Mouse (Mus musculus): ENCODE measurements around the gene Pym1.
"Not testable (repeated sequence)": the region's sequence is repeated elsewhere in the genome, so short reads cannot be mapped to it uniquely, and the experiment has no call there.

The Pym1 gene

GRCm38 (mm10) chr10:128747646-128748251 is at the start of gene Pym1:
Gene Pym1 (plus strand): TSS chr10:128747889.
- peak; percentile 68 to 73 for DNase-seq

- no peak for DNase-seq
Measured at GRCm38 (mm10) chr10:128699006-128699405, 48.7 kb upstream of the Pym1 start.

GRCm38 (mm10) chr10:128699611-128700010 is 48.1 kb upstream of the Pym1 start:
- DNase-seq, result no peak

GRCm38 (mm10) chr10:128700712-128701111 is 47.0 kb upstream of the Pym1 start:
- no peak for DNase-seq

- DNase-seq, result no peak
Measured at GRCm38 (mm10) chr10:128702328-128703007, 45.2 kb upstream of the Pym1 start.

- DNase-seq, result no peak
Measured at GRCm38 (mm10) chr10:128703895-128704294, 43.8 kb upstream of the Pym1 start, which contains the start of gene Pmel. Gene Pmel (plus strand): TSS chr10:128704195.

GRCm38 (mm10) chr10:128704491-128705316 is 43.0 kb upstream of the Pym1 start, which contains the start of gene Cdk2:
Gene Cdk2 (minus strand): TSS chr10:128705031.
- DNase-seq, result peak; percentile 86 to 95

GRCm38 (mm10) chr10:128705317-128705693 is 42.4 kb upstream of the Pym1 start:
- DNase-seq, result peak in 1 of 2 experiments; percentile 11

- not testable (repeated sequence) for DNase-seq
Measured at GRCm38 (mm10) chr10:128711318-128711717, 36.4 kb upstream of the Pym1 start.

- DNase-seq, result no peak
Measured at GRCm38 (mm10) chr10:128715559-128716537, 31.8 kb upstream of the Pym1 start.

GRCm38 (mm10) chr10:128725466-128725865 is 22.2 kb upstream of the Pym1 start:
- DNase-seq, result not testable (repeated sequence)

GRCm38 (mm10) chr10:128728059-128728458 is 19.6 kb upstream of the Pym1 start:
- no peak for DNase-seq

- DNase-seq, result peak; percentile 80 to 89
Measured at GRCm38 (mm10) chr10:128731002-128731433, 16.7 kb upstream of the Pym1 start.

GRCm38 (mm10) chr10:128731992-128732391 is 15.7 kb upstream of the Pym1 start:
- no peak for DNase-seq

- DNase-seq, result peak in 1 of 2 experiments; percentile 30
Measured at GRCm38 (mm10) chr10:128737435-128737834, 10.3 kb upstream of the Pym1 start.

- no peak for DNase-seq
Measured at GRCm38 (mm10) chr10:128740296-128740695, 7.4 kb upstream of the Pym1 start.

GRCm38 (mm10) chr10:128742616-128743015 is 5.1 kb upstream of the Pym1 start:
- DNase-seq, result no peak

GRCm38 (mm10) chr10:128743235-128743634 is 4.5 kb upstream of the Pym1 start:
- DNase-seq, result no peak

GRCm38 (mm10) chr10:128743791-128744191 is 3.9 kb upstream of the Pym1 start:
- peak; percentile 59 to 61 for DNase-seq

- no peak for DNase-seq
Measured at GRCm38 (mm10) chr10:128744211-128744610, 3.5 kb upstream of the Pym1 start.

GRCm38 (mm10) chr10:128744680-128745601 is 2.7 kb upstream of the Pym1 start, which contains the start of gene Dgka:
Gene Dgka (minus strand): TSS chr10:128744855.
- no peak for DNase-seq

Data from cerebellum, postnatal 25 days (tissue).